Comparison of ENCODE assay signal across 21 mouse cellular contexts in genomic region chr14:105359829-105360228, GRCm38 (mm10).
DNase-seq lines count a peak whose midpoint lies in the region; ATAC-seq and TF ChIP-seq lines count a peak whose summit lies in the region.
"Had no signal": no experiment of that assay in that cellular context is flagged by ENCODE, and none has a peak within 500 bp of the region (broad histone marks: within the 10 kb centered on the region; RNA-seq: fewer than 3 reads in every experiment).

No protein-coding gene starts in this region.

- TF ChIP-seq POLR2A in MEL (IDR thresholded peaks at IDR 0.05; ENCODE audit: control insufficient read depth in 1 of 2, insufficient read depth in 1 of 2, low read depth in 1 of 2, low read length in 2 of 2, poor library complexity in 1 of 2), result no peak

- no peaks in the 10 kb centered on the region for H3K36me3 ChIP-seq in heart, embryonic 15.5 days
- peaks cover 0 to 8% of the 10 kb centered on the region in 2 experiments; a peak in 2 of 4 replicates for H3K36me3 ChIP-seq in MEL (ENCODE audit: control insufficient read depth in 1 of 2, insufficient read depth in 2 of 2, low read length in 2 of 2)
- no peaks in the 10 kb centered on the region for H3K36me3 ChIP-seq in midbrain, embryonic 13.5 days
- H3K36me3 ChIP-seq: embryonic facial prominence, embryonic 12.5 days; embryonic facial prominence, embryonic 15.5 days; forebrain, embryonic 12.5 days; forebrain, embryonic 15.5 days; hindbrain, embryonic 12.5 days; hindbrain, embryonic 15.5 days had no signal

- TF ChIP-seq EP300 in MEL (IDR thresholded peaks at IDR 0.05; ENCODE audit: low read depth in 1 of 2, low read length in 2 of 2), result no peak

- no peak for ATAC-seq in heart, embryonic 15.5 days (replicated peaks; ENCODE audit: insufficient number of reproducible peaks, insufficient read depth, low FRiP score, low read depth)
- no peak for ATAC-seq in midbrain, embryonic 13.5 days
- ATAC-seq: CD4-positive, CD25-positive, alpha-beta regulatory T cell, adult 4 months; forebrain, embryonic 15.5 days; intestine, postnatal 0 days; Patski had no signal

- H3K4me1 ChIP-seq in heart, embryonic 15.5 days (replicated peaks), result peaks cover 11% of the 10 kb centered on the region
- peaks cover 0 to 4% of the 10 kb centered on the region in 2 experiments; a peak in 1 of 4 replicates for H3K4me1 ChIP-seq in MEL (ENCODE audit: control insufficient read depth in 1 of 2, insufficient read depth in 2 of 2, low read length in 2 of 2)
- no peaks in the 10 kb centered on the region for H3K4me1 ChIP-seq in midbrain, embryonic 13.5 days (replicated peaks)
- H3K4me1 ChIP-seq: embryonic facial prominence, embryonic 12.5 days; forebrain, embryonic 12.5 days; forebrain, embryonic 15.5 days; hindbrain, embryonic 12.5 days; hindbrain, embryonic 15.5 days had no signal

- no peaks in the 10 kb centered on the region for H3K79me2 ChIP-seq in MEL (ENCODE audit: control insufficient read depth, insufficient read depth, low read length, poor library complexity)

- DNase-seq in heart, adult 8-10 months (ENCODE audit: low spot score), result no peak
- DNase-seq in 416B (ENCODE audit: low read depth), result peak; percentile 48
- peak; percentile 26 for DNase-seq in MEL (ENCODE audit: low read depth, low spot score)
- no peak for DNase-seq in adrenal gland, adult 8-10 months
- DNase-seq: B cell, adult 2 months; cerebellum, adult 11 months; cerebellum, adult 2 months; cerebellum, adult 9-11 months; cerebellum, postnatal 25 days; kidney, adult 8-10 months had no signal

- H3K27me3 ChIP-seq in heart, embryonic 15.5 days, result no peaks in the 10 kb centered on the region
- no peaks in the 10 kb centered on the region for H3K27me3 ChIP-seq in MEL (ENCODE audit: control insufficient read depth in 1 of 2, insufficient read depth in 2 of 2, low read length in 2 of 2)
- H3K27me3 ChIP-seq in midbrain, embryonic 13.5 days, result no peaks in the 10 kb centered on the region
- H3K27me3 ChIP-seq: embryonic facial prominence, embryonic 12.5 days; embryonic facial prominence, embryonic 15.5 days; forebrain, embryonic 12.5 days; forebrain, embryonic 15.5 days; hindbrain, embryonic 12.5 days; hindbrain, embryonic 15.5 days had no signal

- no peak overlapping the region for H3K4me3 ChIP-seq in heart, embryonic 15.5 days
- no peak overlapping the region for H3K4me3 ChIP-seq in MEL (ENCODE audit: control insufficient read depth in 1 of 2, insufficient read depth in 1 of 2, low read depth in 2 of 2, low read length in 2 of 2)
- H3K4me3 ChIP-seq in midbrain, embryonic 13.5 days (replicated peaks), result no peak overlapping the region
- H3K4me3 ChIP-seq: embryonic facial prominence, embryonic 12.5 days; embryonic facial prominence, embryonic 15.5 days; forebrain, embryonic 12.5 days; forebrain, embryonic 15.5 days; hindbrain, embryonic 12.5 days; hindbrain, embryonic 15.5 days had no signal

- no peak overlapping the region for H3K9ac ChIP-seq in heart, embryonic 15.5 days
- no peak overlapping the region for H3K9ac ChIP-seq in MEL (ENCODE audit: control insufficient read depth, low read depth, low read length, poor library complexity, severe bottlenecking)
- no peak overlapping the region for H3K9ac ChIP-seq in midbrain, embryonic 13.5 days (replicated peaks)
- H3K9ac ChIP-seq: embryonic facial prominence, embryonic 12.5 days; embryonic facial prominence, embryonic 15.5 days; forebrain, embryonic 12.5 days; forebrain, embryonic 15.5 days; hindbrain, embryonic 12.5 days; hindbrain, embryonic 15.5 days had no signal

- H3K9me3 ChIP-seq in heart, embryonic 15.5 days (replicated peaks), result no peaks in the 10 kb centered on the region
- no peaks in the 10 kb centered on the region for H3K9me3 ChIP-seq in MEL (replicated peaks; ENCODE audit: insufficient read depth, low read length)
- no peaks in the 10 kb centered on the region for H3K9me3 ChIP-seq in midbrain, embryonic 13.5 days
- H3K9me3 ChIP-seq: embryonic facial prominence, embryonic 12.5 days; embryonic facial prominence, embryonic 15.5 days; forebrain, embryonic 12.5 days; forebrain, embryonic 15.5 days; hindbrain, embryonic 12.5 days; hindbrain, embryonic 15.5 days had no signal

- WGBS in heart, embryonic 15.5 days, result 61% methylated on average over 3 of the region's 3 CpGs
- 83% methylated on average over 3 of the region's 3 CpGs for WGBS in midbrain, embryonic 13.5 days

- H3K4me2 ChIP-seq in heart, embryonic 15.5 days, result no peak overlapping the region
- no peak overlapping the region for H3K4me2 ChIP-seq in midbrain, embryonic 13.5 days (replicated peaks)
- H3K4me2 ChIP-seq: embryonic facial prominence, embryonic 12.5 days; embryonic facial prominence, embryonic 15.5 days; forebrain, embryonic 12.5 days; forebrain, embryonic 15.5 days; hindbrain, embryonic 12.5 days; hindbrain, embryonic 15.5 days had no signal

- no peak for TF ChIP-seq RAD21 in MEL (IDR thresholded peaks at IDR 0.05; ENCODE audit: low read depth, low read length)

- peak overlapping the region; percentile 58; the same call in 1 of the 2 replicates for H3K27ac ChIP-seq in heart, embryonic 15.5 days
- H3K27ac ChIP-seq in MEL (ENCODE audit: control insufficient read depth, low read depth, low read length), result no peak overlapping the region
- no peak overlapping the region for H3K27ac ChIP-seq in midbrain, embryonic 13.5 days
- H3K27ac ChIP-seq: embryonic facial prominence, embryonic 12.5 days; embryonic facial prominence, embryonic 15.5 days; forebrain, embryonic 12.5 days; forebrain, embryonic 15.5 days; hindbrain, embryonic 12.5 days; hindbrain, embryonic 15.5 days had no signal

- TF ChIP-seq CTCF in MEL (IDR thresholded peaks at IDR 0.05 in 2 of 3, conservative IDR thresholded peaks at IDR 0.05 in 1 of 3; ENCODE audit: control insufficient read depth in 1 of 3, insufficient read depth in 1 of 3, low read depth in 2 of 3, low read length in 3 of 3, poor library complexity in 1 of 3, severe bottlenecking in 1 of 3), result no peak

TF ChIP-seq in MEL, 35 proteins besides CTCF, POLR2A, EP300 and RAD21:
- no peak for TF ChIP-seq ZKSCAN1 (IDR thresholded peaks at IDR 0.05; ENCODE audit: low read depth, low read length)
- TF ChIP-seq JUND (IDR thresholded peaks at IDR 0.05; ENCODE audit: low read depth, low read length), result no peak
- no peak for TF ChIP-seq SIN3A (IDR thresholded peaks at IDR 0.05; ENCODE audit: low read length)
- peak; percentile 48; the same call in 1 of the 2 replicates for TF ChIP-seq MYC (IDR thresholded peaks at IDR 0.05; ENCODE audit: low read depth, low read length)
- no peak for TF ChIP-seq NRF1 (IDR thresholded peaks at IDR 0.05; ENCODE audit: insufficient read depth, low read depth, low read length, poor library complexity, severe bottlenecking)
- no peak for TF ChIP-seq TCF12 (IDR thresholded peaks at IDR 0.05; ENCODE audit: low read depth, low read length)
- TF ChIP-seq MAX (IDR thresholded peaks at IDR 0.05; ENCODE audit: low read length), result peak; percentile 59; the same call in 1 of the 2 replicates
- TF ChIP-seq MAZ (IDR thresholded peaks at IDR 0.05; ENCODE audit: low read depth, low read length), result no peak
- no peak for TF ChIP-seq NELFE (IDR thresholded peaks at IDR 0.05; ENCODE audit: low read depth, low read length)
- TF ChIP-seq ETS1 (IDR thresholded peaks at IDR 0.05; ENCODE audit: low read depth, low read length), result no peak
- TF ChIP-seq ELF1 (IDR thresholded peaks at IDR 0.05; ENCODE audit: low read depth, low read length), result no peak
- TF ChIP-seq SMC3 (IDR thresholded peaks at IDR 0.05; ENCODE audit: low read depth, low read length), result no peak
- TF ChIP-seq USF1 (IDR thresholded peaks at IDR 0.05; ENCODE audit: low read depth, low read length), result peak; percentile 32; the same call in 1 of the 2 replicates
TF ChIP-seq in MEL: peak in this region for 3.

Comparison
In these comparisons a context has a peak if more than half of its experiments do, and no peak if none do; other contexts are left out.
1. DNase-seq: peak in 416B (single experiment) and MEL (single experiment); none in heart, adult 8-10 months (single experiment) and adrenal gland, adult 8-10 months (single experiment).